Mouse (Mus musculus): ENCODE measurements around the gene Gstp3.
"Not testable (repeated sequence)": the region's sequence is repeated elsewhere in the genome, so short reads cannot be mapped to it uniquely, and the experiment has no call there.

The Gstp3 gene

GRCm38 (mm10) chr19:4037788-4038232, 21.6 kb downstream of the Gstp3 start, which contains the start of gene Gstp1:
Gstp1 (minus strand) TSS chr19:4037985.
- DNase-seq (ENCODE audit: low spot score in 2 of 2) = peak; percentile 76 to 80

- not testable (repeated sequence) for DNase-seq (ENCODE audit: low spot score in 2 of 2)
These were observed 22.1 kb downstream of the Gstp3 start for GRCm38 (mm10) chr19:4037154-4037787.

- no peak for DNase-seq (ENCODE audit: low spot score in 2 of 2)
These were observed 22.9 kb downstream of the Gstp3 start for GRCm38 (mm10) chr19:4036327-4037045.

- no peak for DNase-seq (ENCODE audit: low spot score in 2 of 2)
These were observed 25.6 kb downstream of the Gstp3 start for GRCm38 (mm10) chr19:4033742-4034141.

GRCm38 (mm10) chr19:4033298-4033697, 26.1 kb downstream of the Gstp3 start:
- no peak for DNase-seq (ENCODE audit: low spot score in 2 of 2)

- no peak for DNase-seq (ENCODE audit: low spot score in 2 of 2)
These were observed 26.7 kb downstream of the Gstp3 start for GRCm38 (mm10) chr19:4032668-4033067.

GRCm38 (mm10) chr19:4027576-4027975, 31.8 kb downstream of the Gstp3 start:
- no peak for DNase-seq (ENCODE audit: low spot score in 2 of 2)

GRCm38 (mm10) chr19:4023185-4023584, 36.2 kb downstream of the Gstp3 start:
- no peak for DNase-seq (ENCODE audit: low spot score in 2 of 2)

GRCm38 (mm10) chr19:4018743-4019583, 40.4 kb downstream of the Gstp3 start:
- peak; percentile 63 to 73 for DNase-seq (ENCODE audit: low spot score in 2 of 2)

GRCm38 (mm10) chr19:4017921-4018587, 41.3 kb downstream of the Gstp3 start:
- no peak for DNase-seq (ENCODE audit: low spot score in 2 of 2)

GRCm38 (mm10) chr19:4015635-4016034, 43.7 kb downstream of the Gstp3 start:
- DNase-seq (ENCODE audit: low spot score in 2 of 2) = no peak

GRCm38 (mm10) chr19:4014802-4015201, 44.6 kb downstream of the Gstp3 start:
- no peak for DNase-seq (ENCODE audit: low spot score in 2 of 2)

- no peak for DNase-seq (ENCODE audit: low spot score in 2 of 2)
These were observed 46.3 kb downstream of the Gstp3 start for GRCm38 (mm10) chr19:4013066-4013465.

- peak; percentile 94 to 95 for DNase-seq (ENCODE audit: low spot score in 2 of 2)
These were observed 46.8 kb downstream of the Gstp3 start, which contains the start of gene Ndufv1 for GRCm38 (mm10) chr19:4012432-4013022. Ndufv1 (minus strand) TSS chr19:4012806.

- no peak for DNase-seq (ENCODE audit: low spot score in 2 of 2)
These were observed 48.3 kb downstream of the Gstp3 start for GRCm38 (mm10) chr19:4011086-4011485.
